Mouse (Mus musculus): ENCODE measurements at regions not wholly inside any gene's neighbourhood (a gene's known extent, or its start where the extent isn't known, plus 50 kb on each side); places are given as distances from the start of the nearest gene placed in this dataset.

DNA sequence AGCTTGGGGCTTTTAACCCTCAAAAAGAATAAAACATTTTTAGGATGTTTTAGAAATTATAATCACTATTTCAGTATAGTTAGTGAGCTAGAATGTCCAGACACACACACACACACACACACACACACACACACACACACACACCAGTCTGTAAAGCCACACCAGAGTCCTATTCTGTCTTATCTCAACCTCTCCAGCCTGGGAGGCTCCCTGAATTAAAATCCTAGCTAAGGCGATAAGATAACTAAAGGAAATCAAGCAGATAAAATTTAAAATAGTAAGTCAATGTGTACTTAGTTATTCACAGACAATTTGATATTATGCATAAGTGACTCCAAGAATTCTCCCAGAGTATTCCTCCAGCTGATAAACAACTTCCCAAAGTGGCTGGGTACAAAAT is 421.2 kb upstream of the Vstm2a start:
- no peak overlapping the region for H3K27ac ChIP-seq
- no peaks in the 10 kb centered on the region for H3K36me3 ChIP-seq
- H3K4me2 ChIP-seq: no peak overlapping the region
- H3K9ac ChIP-seq: no peak overlapping the region
- no peaks in the 10 kb centered on the region for H3K27me3 ChIP-seq
- WGBS (ENCODE audit: insufficient replicate concordance): 67% methylated on average over 1 of the region's 1 CpGs
- H3K4me1 ChIP-seq (replicated peaks): peaks cover 7% of the 10 kb centered on the region; the same call in 1 of the 2 replicates
- ATAC-seq (ENCODE audit: low read depth) (no peak), DNase-seq (no peak)
- H3K4me3 ChIP-seq (replicated peaks): no peak overlapping the region
- no peaks in the 10 kb centered on the region for H3K9me3 ChIP-seq (replicated peaks)

DNA sequence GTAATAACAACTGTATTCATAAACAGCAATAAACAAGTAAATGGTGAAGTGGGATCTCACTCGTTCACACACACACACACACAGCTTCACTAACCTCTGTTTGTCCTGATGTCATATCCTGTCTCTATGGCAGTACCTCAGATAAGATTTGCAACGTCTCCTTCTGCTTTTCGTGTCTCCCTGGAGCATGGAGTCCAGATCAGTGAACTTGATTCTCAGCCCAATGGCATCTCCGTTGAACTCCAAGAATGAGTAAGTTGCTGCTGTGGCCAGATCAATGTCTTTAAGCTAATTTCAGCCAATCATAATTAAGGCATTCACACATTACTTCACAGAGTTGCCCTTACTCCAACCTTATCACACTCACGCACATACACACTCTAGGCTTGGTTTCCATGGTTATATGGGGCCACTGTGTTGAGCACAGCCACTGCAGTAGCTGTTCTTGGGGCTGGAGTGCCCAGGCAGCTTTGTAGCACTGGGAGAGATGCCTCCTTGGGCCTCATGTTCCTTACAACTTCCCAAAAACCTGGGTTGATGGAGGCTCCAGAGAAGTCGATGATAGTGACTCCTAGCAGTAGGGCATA is 418.8 kb upstream of the Vstm2a start:
- Histone ChIP-seq H3K9me3 (replicated peaks) (no peaks in the 10 kb centered on the region), H3K4me3 (replicated peaks) (peak overlapping the region; percentile 34), H3K36me3 (no peaks in the 10 kb centered on the region), H3K4me1 (replicated peaks) (peaks cover 7% of the 10 kb centered on the region; the same call in 1 of the 2 replicates), H3K9ac (no peak overlapping the region), H3K4me2 (peak overlapping the region; percentile 37), H3K27me3 (no peaks in the 10 kb centered on the region), H3K27ac (peak overlapping the region; percentile 60)
- WGBS (ENCODE audit: insufficient replicate concordance): 48% methylated on average over 6 of the region's 6 CpGs
- DNase-seq (peak; percentile 15), ATAC-seq (ENCODE audit: low read depth) (peak; percentile 99)

DNA sequence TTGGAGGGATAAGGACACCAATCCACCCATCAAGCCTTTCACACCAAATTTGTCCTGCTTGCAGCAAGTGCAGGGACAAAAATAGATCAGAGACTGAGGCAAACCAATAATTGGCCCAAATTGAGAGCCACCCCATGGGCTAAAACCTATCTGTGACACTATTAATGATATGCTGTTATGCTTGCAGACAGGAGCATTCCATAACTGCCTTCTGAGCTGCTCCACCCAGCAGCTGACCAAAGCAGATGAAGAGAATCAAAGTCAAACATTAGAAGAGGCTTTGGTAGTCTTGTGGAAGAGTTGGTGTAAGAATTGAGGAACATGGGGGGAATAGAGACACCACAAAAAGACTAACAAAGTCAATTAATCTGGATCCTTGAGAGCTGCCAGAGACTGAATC is 418.3 kb upstream of the Vstm2a start:
- Histone ChIP-seq H3K4me3 (replicated peaks) (no peak overlapping the region), H3K27ac (peak overlapping the region; percentile 51; the same call in 1 of the 2 replicates), H3K9me3 (replicated peaks) (no peaks in the 10 kb centered on the region), H3K4me2 (peak overlapping the region; percentile 37), H3K4me1 (replicated peaks) (peaks cover 7% of the 10 kb centered on the region; the same call in 1 of the 2 replicates), H3K27me3 (no peaks in the 10 kb centered on the region), H3K36me3 (no peaks in the 10 kb centered on the region), H3K9ac (no peak overlapping the region)
- no peak for DNase-seq
- peak; percentile 50; the same call in 1 of the 2 replicates for ATAC-seq (ENCODE audit: low read depth)

DNA sequence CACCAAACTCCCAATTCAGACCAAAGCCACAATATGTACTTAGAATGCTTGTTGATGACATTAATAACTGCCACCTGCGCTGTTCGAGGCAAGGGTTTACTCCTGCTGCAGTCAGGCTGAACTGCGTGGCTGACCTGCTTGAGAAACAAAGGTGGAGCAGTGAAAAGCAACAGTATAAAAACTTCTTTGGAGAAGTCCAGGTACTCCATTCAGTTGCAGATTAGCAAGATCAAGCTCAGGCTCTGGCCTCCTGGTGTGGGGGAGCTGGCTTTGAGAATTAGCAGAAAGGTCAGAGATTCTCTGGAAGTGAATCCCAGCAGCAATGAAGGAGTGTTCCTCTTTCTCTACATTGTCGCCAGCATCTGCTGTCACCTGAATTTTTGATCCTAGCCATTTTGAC is 378.4 kb upstream of the Vstm2a start:
- Histone ChIP-seq H3K4me3 (replicated peaks) (no peak overlapping the region), H3K27me3 (no peaks in the 10 kb centered on the region), H3K4me1 (replicated peaks) (no peaks in the 10 kb centered on the region), H3K9me3 (replicated peaks) (no peaks in the 10 kb centered on the region), H3K36me3 (no peaks in the 10 kb centered on the region), H3K27ac (no peak overlapping the region), H3K9ac (no peak overlapping the region), H3K4me2 (no peak overlapping the region)
- no peak for DNase-seq
- WGBS (ENCODE audit: insufficient replicate concordance): 63% methylated on average over 4 of the region's 4 CpGs
- no peak for ATAC-seq (ENCODE audit: low read depth)
